In the genomic region with DNA sequence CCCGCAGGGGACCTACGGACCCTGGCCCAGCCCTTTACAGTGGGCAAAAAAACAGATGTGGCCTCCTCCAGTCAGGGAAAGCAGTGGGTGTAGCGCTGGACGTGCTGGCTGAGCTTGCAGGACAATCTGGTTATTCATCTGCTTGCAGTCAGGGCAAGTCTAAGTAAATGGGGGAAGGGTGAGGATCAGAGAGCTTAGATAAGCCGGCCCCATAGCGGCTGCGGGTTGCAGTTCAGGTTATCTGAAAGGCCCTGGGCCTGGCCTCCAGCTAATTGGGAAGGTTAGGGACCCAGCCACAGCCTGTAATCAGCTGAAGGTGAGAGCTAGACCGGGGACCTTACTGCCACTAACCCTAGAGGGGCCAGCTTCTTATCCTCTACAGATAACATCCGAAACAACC, we compare ENCODE assay signal across 13 mouse cellular contexts. TPM values are rescaled to one million over a fixed set of nuclear protein-coding genes. Genes with fewer than 3 reads are reported as not detected.
DNase-seq lines count a peak whose midpoint lies in the region; ATAC-seq and TF ChIP-seq lines count a peak whose summit lies in the region.
"Had no signal": no experiment of that assay in that cellular context is flagged by ENCODE, and none has a peak within 500 bp of the region (broad histone marks: within the 10 kb centered on the region; RNA-seq: fewer than 3 reads in every experiment).

No protein-coding gene starts in this region.

- no peak for DNase-seq in heart, postnatal 36 days
- DNase-seq in G1E (ENCODE audit: low spot score) = no peak
- DNase-seq in limb, embryonic 10.5 days (ENCODE audit: low spot score) = no peak
- DNase-seq in left cerebral cortex, postnatal 14 days (ENCODE audit: low spot score in 2 of 2) = no peak
- no peak for DNase-seq in gastrocnemius, adult 2 months
- no peak for DNase-seq in urinary bladder, postnatal 25 days (ENCODE audit: low spot score)
- DNase-seq: gastrocnemius, postnatal 10 days; heart, postnatal 14 days; layer of hippocampus, postnatal 36 days had no signal

- H3K4me3 ChIP-seq in heart, embryonic 13.5 days = no peak overlapping the region
- no peak overlapping the region for H3K4me3 ChIP-seq in G1E (ENCODE audit: low read depth, low read length)
- H3K4me3 ChIP-seq in embryonic facial prominence, embryonic 12.5 days = no peak overlapping the region
- no peak overlapping the region for H3K4me3 ChIP-seq in limb, embryonic 10.5 days
- no peak overlapping the region for H3K4me3 ChIP-seq in gastrocnemius, adult 2 months
- H3K4me3 ChIP-seq: erythroblast, embryonic 14.5 days had no signal

- H3K36me3 ChIP-seq in heart, embryonic 13.5 days = no peaks in the 10 kb centered on the region
- H3K36me3 ChIP-seq in G1E (replicated peaks) = no peaks in the 10 kb centered on the region
- H3K36me3 ChIP-seq in embryonic facial prominence, embryonic 12.5 days = no peaks in the 10 kb centered on the region
- H3K36me3 ChIP-seq in limb, embryonic 10.5 days = no peaks in the 10 kb centered on the region

- TF ChIP-seq CTCF in G1E (IDR thresholded peaks at IDR 0.05; ENCODE audit: low read depth, low read length) = no peak
- no peak for TF ChIP-seq CTCF in gastrocnemius, adult 2 months (IDR thresholded peaks at IDR 0.05)

- no peak overlapping the region for H3K9ac ChIP-seq in heart, embryonic 13.5 days
- no peak overlapping the region for H3K9ac ChIP-seq in embryonic facial prominence, embryonic 12.5 days

- no peak for ATAC-seq in heart, embryonic 13.5 days (ENCODE audit: extremely low read depth, insufficient number of reproducible peaks, low FRiP score, low TSS enrichment)
- ATAC-seq in G1E (ENCODE audit: extremely low read depth, insufficient number of reproducible peaks, low FRiP score, poor library complexity, severe bottlenecking) = 0 out of 2 replicates have a peak, but pooled peaks have one; percentile 34
- no peak for ATAC-seq in embryonic facial prominence, embryonic 12.5 days (ENCODE audit: insufficient number of reproducible peaks, insufficient read depth, low FRiP score, low TSS enrichment)

- peaks cover 88% of the 10 kb centered on the region for H3K4me1 ChIP-seq in heart, embryonic 13.5 days
- H3K4me1 ChIP-seq in G1E (ENCODE audit: insufficient read depth, low read depth, low read length) = peaks cover 9% of the 10 kb centered on the region; the same call in 1 of the 2 replicates
- peaks cover 61% of the 10 kb centered on the region for H3K4me1 ChIP-seq in embryonic facial prominence, embryonic 12.5 days
- peaks cover 100% of the 10 kb centered on the region for H3K4me1 ChIP-seq in limb, embryonic 10.5 days

- H3K27ac ChIP-seq in heart, embryonic 13.5 days (replicated peaks) = 0 out of 2 replicates have a peak overlapping the region, but pooled peaks have one; percentile 8
- no peak overlapping the region; the same call in 1 of the 2 replicates for H3K27ac ChIP-seq in embryonic facial prominence, embryonic 12.5 days
- H3K27ac ChIP-seq in limb, embryonic 10.5 days = peak overlapping the region; percentile 42
- no peak overlapping the region for H3K27ac ChIP-seq in gastrocnemius, adult 2 months

- no peak overlapping the region for H3K4me2 ChIP-seq in heart, embryonic 13.5 days
- 0 out of 2 replicates have a peak overlapping the region, but pooled peaks have one; percentile 13 for H3K4me2 ChIP-seq in embryonic facial prominence, embryonic 12.5 days (replicated peaks)

- peaks cover 96% of the 10 kb centered on the region for H3K27me3 ChIP-seq in heart, embryonic 13.5 days (replicated peaks)
- H3K27me3 ChIP-seq in G1E (ENCODE audit: insufficient read depth, low read length) = peaks cover 68% of the 10 kb centered on the region
- peaks cover 56% of the 10 kb centered on the region for H3K27me3 ChIP-seq in embryonic facial prominence, embryonic 12.5 days
- H3K27me3 ChIP-seq in limb, embryonic 10.5 days (ENCODE audit: low read depth, poor library complexity, severe bottlenecking) = peaks cover 99% of the 10 kb centered on the region

- H3K9me3 ChIP-seq in heart, embryonic 13.5 days = no peaks in the 10 kb centered on the region
- peaks cover 14% of the 10 kb centered on the region for H3K9me3 ChIP-seq in G1E (replicated peaks)
- no peaks in the 10 kb centered on the region for H3K9me3 ChIP-seq in embryonic facial prominence, embryonic 12.5 days
- H3K9me3 ChIP-seq in limb, embryonic 10.5 days (replicated peaks) = no peaks in the 10 kb centered on the region

- intact Hi-C loops in heart, postnatal 36 days (cut with DNase I) = no loop called here
- intact Hi-C loops in left cerebral cortex, postnatal 14 days (cut with DNase I) = no loop called here
- intact Hi-C loops in gastrocnemius, adult 2 months (cut with DNase I) = no loop called here

- WGBS in heart, embryonic 13.5 days = 30% methylated on average over 9 of the region's 9 CpGs
- 9% methylated on average over 9 of the region's 9 CpGs for WGBS in embryonic facial prominence, embryonic 12.5 days
- 6% methylated on average over 9 of the region's 9 CpGs for WGBS in limb, embryonic 10.5 days

RNA-seq across cellular contexts. Expression of gene Tbx2, which starts 5.0 kb away (rescaled TPM):
- polyA plus RNA-seq in heart, embryonic 13.5 days (2015; fragmentation: Nextera tagmentation; extraction: Ambion mirVana) = 2.0 and 2.9 TPM in 2 replicates
- 1 to 10 TPM; 6.2 to 6.9 TPM for total RNA-seq in heart, postnatal 36 days (2021)
- total RNA-seq in G1E (2014; fragmentation: Nextera tagmentation) (0.44 and 0.53 TPM in 2 replicates), G1E (2017) (0.17 TPM in 1 of 2 replicates, not detected in the other)
- 0.11 and 0.24 TPM in 2 replicates for polyA plus RNA-seq in G1E (2012)
- 20.5 and 21.6 TPM in 2 replicates for polyA plus RNA-seq in embryonic facial prominence, embryonic 12.5 days (2016; fragmentation: Nextera tagmentation; extraction: Ambion mirVana)
- polyA plus RNA-seq in limb, embryonic 10.5 days (2016; fragmentation: Nextera tagmentation; extraction: Ambion mirVana) = 4.0 and 5.3 TPM in 2 replicates
- 1 to 10 TPM; 2.9 to 3.6 TPM for total RNA-seq in left cerebral cortex, postnatal 14 days (2021)
- total RNA-seq in gastrocnemius, adult 2 months (2021) = 1 to 10 TPM; 1.7 to 3.6 TPM

RNA-seq across cellular contexts. Expression of gene Gm11444, which starts 22.8 kb away (rescaled TPM):
- polyA plus RNA-seq in heart, embryonic 13.5 days (2015; fragmentation: Nextera tagmentation; extraction: Ambion mirVana) = not detected in 2 replicates
- total RNA-seq in heart, postnatal 36 days (2021) = not detected
- total RNA-seq in G1E (2014; fragmentation: Nextera tagmentation) (not detected in 2 replicates), G1E (2017) (not detected in 2 replicates)
- not detected in 2 replicates for polyA plus RNA-seq in G1E (2012)
- 0.43 TPM in 1 of 2 replicates, not detected in the other for polyA plus RNA-seq in embryonic facial prominence, embryonic 12.5 days (2016; fragmentation: Nextera tagmentation; extraction: Ambion mirVana)
- not detected in 2 replicates for polyA plus RNA-seq in limb, embryonic 10.5 days (2016; fragmentation: Nextera tagmentation; extraction: Ambion mirVana)
- not detected for total RNA-seq in left cerebral cortex, postnatal 14 days (2021)
- total RNA-seq in gastrocnemius, adult 2 months (2021) = not detected
- total RNA-seq: gastrocnemius, postnatal 10 days; heart, postnatal 14 days; layer of hippocampus, postnatal 36 days; megakaryocyte, adult 5-6 weeks had no signal
- polyA plus RNA-seq: erythroblast, embryonic 14.5 days had no signal

RNA-seq across cellular contexts. Expression of gene Tbx4, which starts 58.9 kb away (rescaled TPM):
- polyA plus RNA-seq in heart, embryonic 13.5 days (2015; fragmentation: Nextera tagmentation; extraction: Ambion mirVana) = 2.5 and 3.2 TPM in 2 replicates
- not detected for total RNA-seq in heart, postnatal 36 days (2021)
- total RNA-seq in G1E (2014; fragmentation: Nextera tagmentation) (not detected in 2 replicates), G1E (2017) (0.06 TPM in 1 of 2 replicates, not detected in the other)
- not detected in 2 replicates for polyA plus RNA-seq in G1E (2012)
- polyA plus RNA-seq in embryonic facial prominence, embryonic 12.5 days (2016; fragmentation: Nextera tagmentation; extraction: Ambion mirVana) = 2.2 and 2.4 TPM in 2 replicates
- 23.5 and 49.0 TPM in 2 replicates for polyA plus RNA-seq in limb, embryonic 10.5 days (2016; fragmentation: Nextera tagmentation; extraction: Ambion mirVana)
- total RNA-seq in left cerebral cortex, postnatal 14 days (2021) = under 1 TPM; 0.59 to 0.61 TPM
- total RNA-seq in gastrocnemius, adult 2 months (2021) = 1 to 10 TPM in 1 of 2 experiments, under 1 TPM in 1; 0.87 to 1.8 TPM
- total RNA-seq: megakaryocyte, adult 5-6 weeks had no signal
- polyA plus RNA-seq: erythroblast, embryonic 14.5 days had no signal

Comparison
In these comparisons a context has a peak if more than half of its experiments do, and no peak if none do; other contexts are left out.
1. H3K27ac ChIP-seq: peak in heart, embryonic 13.5 days (single experiment) and limb, embryonic 10.5 days (single experiment); none in embryonic facial prominence, embryonic 12.5 days (single experiment) and gastrocnemius, adult 2 months (single experiment).